Mouse (Mus musculus): Measurements from ENCODE around the gene Gm20696. TPM values are rescaled to one million over a fixed set of nuclear protein-coding genes. Genes with fewer than 3 reads are reported as not detected.

Gene Gm20696
- polyA plus RNA-seq, 1 experiment from 2014 or later: 1.7 TPM

- no peak for ATAC-seq (ENCODE audit: extremely low read depth, insufficient number of reproducible peaks, low FRiP score, low TSS enrichment)
- no peak overlapping the region for H3K4me2 ChIP-seq
- peaks cover 24% of the 10 kb centered on the region for H3K36me3 ChIP-seq
- no peaks in the 10 kb centered on the region for H3K9me3 ChIP-seq
- H3K4me3 ChIP-seq: no peak overlapping the region
- H3K4me1 ChIP-seq: peaks cover 9% of the 10 kb centered on the region
- H3K9ac ChIP-seq: no peak overlapping the region
- no peak overlapping the region for H3K27ac ChIP-seq (replicated peaks)
- WGBS: 93% methylated on average over 14 of the region's 14 CpGs
- H3K27me3 ChIP-seq (replicated peaks): no peaks in the 10 kb centered on the region
These were observed 236.0 kb downstream of the Gm20696 start for GRCm38 (mm10) chr6:99430560-99430959.

- Histone ChIP-seq H3K27me3 (replicated peaks) (no peaks in the 10 kb centered on the region), H3K9me3 (no peaks in the 10 kb centered on the region), H3K4me3 (no peak overlapping the region), H3K4me2 (no peak overlapping the region), H3K9ac (no peak overlapping the region), H3K27ac (replicated peaks) (no peak overlapping the region), H3K36me3 (peaks cover 16% of the 10 kb centered on the region), H3K4me1 (peaks cover 13% of the 10 kb centered on the region)
- 69% methylated on average over 16 of the region's 16 CpGs for WGBS
- no peak for ATAC-seq (ENCODE audit: extremely low read depth, insufficient number of reproducible peaks, low FRiP score, low TSS enrichment)
These were observed 237.0 kb downstream of the Gm20696 start for GRCm38 (mm10) chr6:99429378-99430131.

DNA sequence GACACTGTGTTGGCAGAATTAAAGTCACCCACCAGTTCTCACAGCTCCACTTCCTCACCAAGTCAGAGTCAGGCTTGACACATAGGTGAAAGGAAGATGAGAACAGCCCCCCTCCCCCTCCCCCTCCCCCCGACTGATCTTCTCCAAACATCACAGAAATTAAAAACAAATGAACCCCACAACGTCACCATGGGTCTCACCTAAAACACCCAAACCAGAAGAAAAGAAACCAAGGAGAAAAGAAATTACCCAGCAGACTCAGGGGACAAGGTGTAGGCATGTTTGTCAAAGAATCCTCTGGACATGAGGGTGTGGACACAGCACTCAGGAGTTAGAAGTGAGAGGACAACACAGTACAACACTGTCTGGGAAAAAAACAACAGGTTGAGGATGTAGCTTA is 237.6 kb downstream of the Gm20696 start:
- ATAC-seq (ENCODE audit: extremely low read depth, insufficient number of reproducible peaks, low FRiP score, low TSS enrichment): no peak
- H3K4me1 ChIP-seq: peaks cover 13% of the 10 kb centered on the region; the same call in 1 of the 2 replicates
- no peak overlapping the region for H3K27ac ChIP-seq (replicated peaks)
- peaks cover 10% of the 10 kb centered on the region; the same call in 1 of the 2 replicates for H3K36me3 ChIP-seq
- H3K27me3 ChIP-seq (replicated peaks): no peaks in the 10 kb centered on the region
- H3K4me3 ChIP-seq: no peak overlapping the region
- H3K4me2 ChIP-seq: no peak overlapping the region
- H3K9me3 ChIP-seq: no peaks in the 10 kb centered on the region
- H3K9ac ChIP-seq: no peak overlapping the region
- 43% methylated on average over 2 of the region's 2 CpGs for WGBS

DNA sequence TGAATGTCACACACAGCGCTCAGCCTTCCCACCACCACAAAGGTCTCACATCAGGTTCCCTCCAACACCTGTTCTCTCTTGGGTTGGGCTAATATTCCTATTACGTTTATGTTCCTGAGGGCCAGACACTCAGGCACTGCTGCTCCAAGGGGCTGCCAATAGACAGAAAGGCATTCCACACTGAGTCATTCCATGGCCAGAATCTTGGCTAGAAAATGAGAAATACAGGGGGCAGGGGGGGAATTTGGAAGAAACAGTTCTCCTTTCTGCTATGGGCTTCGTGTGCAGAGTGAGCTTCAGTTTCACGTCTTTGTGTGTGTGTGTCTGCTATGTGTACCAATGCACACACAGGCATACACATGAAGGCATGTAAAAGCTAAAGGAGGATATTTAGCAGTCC is 239.3 kb downstream of the Gm20696 start:
- Histone ChIP-seq H3K27me3 (replicated peaks) (no peaks in the 10 kb centered on the region), H3K27ac (replicated peaks) (no peak overlapping the region), H3K4me2 (no peak overlapping the region), H3K36me3 (no peaks in the 10 kb centered on the region), H3K4me1 (peaks cover 13% of the 10 kb centered on the region; the same call in 1 of the 2 replicates), H3K9me3 (no peaks in the 10 kb centered on the region), H3K4me3 (no peak overlapping the region), H3K9ac (no peak overlapping the region)
- ATAC-seq (ENCODE audit: extremely low read depth, insufficient number of reproducible peaks, low FRiP score, low TSS enrichment): no peak
- 80% methylated on average over 4 of the region's 4 CpGs for WGBS

GRCm38 (mm10) chr6:99425044-99425443 is 241.6 kb downstream of the Gm20696 start:
- no peak for ATAC-seq (ENCODE audit: extremely low read depth, insufficient number of reproducible peaks, low FRiP score, low TSS enrichment)
- H3K36me3 ChIP-seq: no peaks in the 10 kb centered on the region
- WGBS: 74% methylated on average over 3 of the region's 3 CpGs
- H3K27me3 ChIP-seq (replicated peaks): no peaks in the 10 kb centered on the region
- no peak overlapping the region for H3K4me3 ChIP-seq
- peaks cover 13% of the 10 kb centered on the region; the same call in 1 of the 2 replicates for H3K4me1 ChIP-seq
- no peak overlapping the region for H3K27ac ChIP-seq (replicated peaks)
- H3K4me2 ChIP-seq: no peak overlapping the region
- no peaks in the 10 kb centered on the region for H3K9me3 ChIP-seq
- H3K9ac ChIP-seq: no peak overlapping the region

GRCm38 (mm10) chr6:99420666-99421065 is 245.9 kb downstream of the Gm20696 start:
- Histone ChIP-seq H3K9me3 (no peaks in the 10 kb centered on the region), H3K27me3 (replicated peaks) (no peaks in the 10 kb centered on the region), H3K27ac (replicated peaks) (no peak overlapping the region)

GRCm38 (mm10) chr6:99412598-99412997 is 254.0 kb downstream of the Gm20696 start:
- no peak for ATAC-seq (ENCODE audit: extremely low read depth, insufficient number of reproducible peaks, low FRiP score, low TSS enrichment)
- 89% methylated on average over 6 of the region's 6 CpGs for WGBS
- H3K36me3 ChIP-seq: no peaks in the 10 kb centered on the region; the same call in 1 of the 2 replicates
- no peak overlapping the region for H3K27ac ChIP-seq (replicated peaks)
- no peak overlapping the region for H3K9ac ChIP-seq
- no peak overlapping the region for H3K4me2 ChIP-seq
- H3K4me3 ChIP-seq: no peak overlapping the region
- no peaks in the 10 kb centered on the region for H3K9me3 ChIP-seq
- H3K27me3 ChIP-seq (replicated peaks): no peaks in the 10 kb centered on the region
- H3K4me1 ChIP-seq: peaks cover 19% of the 10 kb centered on the region; the same call in 1 of the 2 replicates

More at GRCm38 (mm10) chr6:99420666-99421065, 245.9 kb downstream of the Gm20696 start:
- no peak for ATAC-seq (ENCODE audit: extremely low read depth, insufficient number of reproducible peaks, low FRiP score, low TSS enrichment)
- Histone ChIP-seq H3K9ac (no peak overlapping the region), H3K36me3 (no peaks in the 10 kb centered on the region; the same call in 1 of the 2 replicates), H3K4me1 (peaks cover 4% of the 10 kb centered on the region; the same call in 1 of the 2 replicates), H3K4me3 (no peak overlapping the region), H3K4me2 (no peak overlapping the region)
- 79% methylated on average over 8 of the region's 8 CpGs for WGBS

DNA sequence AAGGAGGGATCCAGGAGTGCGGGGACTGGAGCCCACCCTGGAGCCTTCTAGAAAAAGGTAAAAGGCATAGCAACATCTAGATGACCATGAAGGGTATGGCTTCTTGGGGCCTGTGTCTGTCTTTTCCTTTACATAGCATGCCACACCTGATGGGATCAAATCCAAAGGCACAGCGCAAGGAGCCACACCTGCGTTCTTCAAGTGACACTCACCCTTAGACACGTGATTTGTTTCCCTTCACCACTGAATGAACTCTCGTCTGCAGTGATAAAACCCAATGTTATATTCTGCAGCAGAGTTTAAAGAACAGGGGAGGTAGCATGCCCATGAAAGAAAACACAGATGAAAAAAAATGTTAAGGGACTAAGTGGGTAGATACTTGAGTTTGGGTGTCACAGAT is 257.0 kb downstream of the Gm20696 start:
- Histone ChIP-seq H3K9me3 (no peaks in the 10 kb centered on the region), H3K4me1 (peaks cover 28% of the 10 kb centered on the region), H3K27ac (replicated peaks) (no peak overlapping the region), H3K4me2 (no peak overlapping the region), H3K36me3 (no peaks in the 10 kb centered on the region), H3K4me3 (no peak overlapping the region), H3K27me3 (replicated peaks) (no peaks in the 10 kb centered on the region), H3K9ac (no peak overlapping the region)
- no peak for ATAC-seq (ENCODE audit: extremely low read depth, insufficient number of reproducible peaks, low FRiP score, low TSS enrichment)
- WGBS: 76% methylated on average over 5 of the region's 5 CpGs

GRCm38 (mm10) chr6:99408880-99409279 is 257.7 kb downstream of the Gm20696 start:
- Histone ChIP-seq H3K4me3 (no peak overlapping the region), H3K9me3 (no peaks in the 10 kb centered on the region), H3K4me2 (no peak overlapping the region), H3K27ac (replicated peaks) (no peak overlapping the region), H3K4me1 (peaks cover 28% of the 10 kb centered on the region), H3K9ac (no peak overlapping the region), H3K27me3 (replicated peaks) (no peaks in the 10 kb centered on the region), H3K36me3 (no peaks in the 10 kb centered on the region)
- WGBS: 33% methylated on average over 4 of the region's 4 CpGs
- ATAC-seq (ENCODE audit: extremely low read depth, insufficient number of reproducible peaks, low FRiP score, low TSS enrichment): no peak

- Histone ChIP-seq H3K4me1 (peaks cover 9% of the 10 kb centered on the region), H3K4me2 (no peak overlapping the region), H3K27ac (replicated peaks) (no peak overlapping the region), H3K27me3 (replicated peaks) (no peaks in the 10 kb centered on the region), H3K9ac (no peak overlapping the region), H3K4me3 (no peak overlapping the region), H3K9me3 (no peaks in the 10 kb centered on the region), H3K36me3 (no peaks in the 10 kb centered on the region)
- ATAC-seq (ENCODE audit: extremely low read depth, insufficient number of reproducible peaks, low FRiP score, low TSS enrichment): no peak
- 82% methylated on average over 6 of the region's 6 CpGs for WGBS
These were observed 262.7 kb downstream of the Gm20696 start for GRCm38 (mm10) chr6:99403755-99404390.

DNA sequence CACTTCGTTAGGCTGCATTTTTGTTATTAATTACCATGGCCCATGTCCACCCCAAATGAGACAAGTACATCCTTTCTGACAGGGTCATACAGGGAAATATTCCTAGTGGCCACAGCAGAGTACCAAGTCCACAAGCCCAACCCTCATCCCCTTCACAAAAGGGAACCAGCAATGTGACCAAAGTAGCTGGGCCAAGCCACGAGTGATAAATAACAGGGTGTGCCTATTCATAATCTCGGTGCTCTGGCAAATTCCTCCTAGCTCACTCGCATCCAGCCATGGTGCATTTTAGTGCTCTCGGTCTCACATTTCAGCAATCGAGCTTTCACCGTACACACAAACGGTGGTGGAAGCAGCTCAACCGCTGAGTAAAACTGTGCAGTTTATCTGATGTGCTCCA is 263.7 kb downstream of the Gm20696 start:
- Histone ChIP-seq H3K27me3 (replicated peaks) (no peaks in the 10 kb centered on the region), H3K27ac (replicated peaks) (no peak overlapping the region), H3K4me3 (no peak overlapping the region), H3K4me2 (no peak overlapping the region), H3K9me3 (no peaks in the 10 kb centered on the region), H3K36me3 (no peaks in the 10 kb centered on the region), H3K4me1 (peaks cover 9% of the 10 kb centered on the region), H3K9ac (no peak overlapping the region)
- 71% methylated on average over 9 of the region's 9 CpGs for WGBS
- ATAC-seq (ENCODE audit: extremely low read depth, insufficient number of reproducible peaks, low FRiP score, low TSS enrichment): no peak

All from heart, embryonic 13.5 days (tissue).